Mouse (Mus musculus): ENCODE data around the gene Olfr130. TPM values are rescaled to one million over a fixed set of nuclear protein-coding genes. Genes with fewer than 3 reads are reported as not detected.

Olfr130 gene
- not detected in 2 replicates for polyA plus RNA-seq (2012; rRNA removed)

DNA sequence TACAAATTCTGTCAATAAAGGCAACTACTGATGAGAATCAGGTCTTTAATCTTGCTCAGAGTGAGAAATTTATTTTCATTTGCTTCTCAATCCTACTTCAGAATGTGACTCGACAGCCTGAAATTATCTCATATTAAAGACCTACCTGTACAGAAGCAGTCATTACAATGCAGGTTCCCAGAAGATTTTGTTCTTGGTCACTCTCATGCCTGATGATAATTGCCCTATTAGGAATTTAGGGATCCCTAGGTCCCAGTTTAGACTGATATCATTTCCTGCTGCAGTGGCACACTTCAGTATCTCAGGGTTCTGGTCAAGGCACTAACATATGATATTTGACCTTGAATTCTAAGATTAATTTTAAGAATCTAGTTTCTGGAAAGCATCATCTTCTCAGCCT lies at the start of gene Olfr130:
Gene Olfr130 (plus strand): TSS at position 301 of the 400 bp plus-strand sequence.

DNA sequence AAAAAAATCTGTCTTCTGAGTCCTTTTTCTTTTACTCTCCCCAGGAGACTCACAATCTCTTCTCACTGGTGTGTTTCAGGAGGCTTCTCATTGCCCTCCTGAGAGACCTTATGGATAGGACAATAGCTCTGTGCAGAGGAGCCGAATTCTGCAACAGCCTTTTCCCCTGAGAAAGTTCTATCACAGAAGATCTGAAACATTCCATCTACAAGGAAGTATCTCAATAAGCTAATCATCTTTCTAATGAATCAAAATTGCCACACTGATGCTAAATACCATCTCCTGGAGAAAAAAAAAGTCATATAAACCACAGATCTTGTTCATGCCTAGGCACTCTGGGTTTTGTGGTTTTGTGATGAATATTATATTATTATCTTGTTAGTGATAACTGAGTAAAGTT lies 3.7 kb upstream of the Olfr130 start, which contains the start of gene Olfr129:
Gene Olfr129 (minus strand): TSS at position 101 of the 400 bp plus-strand sequence.

DNA sequence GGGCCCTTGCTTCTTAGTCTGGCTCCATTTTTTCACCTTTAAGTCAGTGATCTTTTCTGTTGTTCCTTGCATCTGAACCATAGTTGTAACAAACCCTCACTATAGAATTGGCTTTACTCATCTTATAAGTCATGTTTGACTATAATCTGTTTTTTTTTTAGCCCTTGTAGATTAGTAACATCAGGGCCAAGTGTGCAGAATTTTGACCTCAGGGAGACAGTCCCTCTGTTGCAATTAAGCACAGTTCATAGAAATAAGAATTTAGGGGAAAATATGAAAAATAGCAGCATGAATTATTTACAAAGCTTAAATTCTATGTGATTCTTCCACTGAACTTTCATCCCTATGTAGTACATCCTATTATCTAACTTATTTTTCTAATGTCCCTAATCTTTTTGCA lies 24.9 kb downstream of the Olfr130 start, which contains the start of gene Olfr131:
Gene Olfr131 (minus strand): TSS at position 101 of the 400 bp plus-strand sequence.

Other genes starting within 250 kb of the Olfr130 start
- not detected in 2 replicates for gene Olfr125, start 231.0 kb upstream of the Olfr130 start, polyA plus RNA-seq (2012; rRNA removed)
- gene Olfr126, start 216.4 kb upstream of the Olfr130 start, polyA plus RNA-seq (2012; rRNA removed) = not detected in 2 replicates
- gene Olfr127, start 163.5 kb upstream of the Olfr130 start, polyA plus RNA-seq (2012; rRNA removed) = not detected in 2 replicates
- gene Olfr128, start 143.4 kb upstream of the Olfr130 start, polyA plus RNA-seq (2012; rRNA removed) = not detected in 2 replicates
- gene Olfr761, start 110.8 kb upstream of the Olfr130 start, polyA plus RNA-seq (2012; rRNA removed) = not detected in 2 replicates
- gene Olfr129, start 3.8 kb upstream of the Olfr130 start, polyA plus RNA-seq (2012; rRNA removed) = not detected in 2 replicates
- gene Olfr131, start 24.8 kb downstream of the Olfr130 start, polyA plus RNA-seq (2012; rRNA removed) = not detected in 2 replicates
- not detected in 2 replicates for gene Olfr132, start 70.6 kb downstream of the Olfr130 start, polyA plus RNA-seq (2012; rRNA removed)
- gene Olfr133, start 81.4 kb downstream of the Olfr130 start, polyA plus RNA-seq (2012; rRNA removed) = not detected in 2 replicates
- gene Olfr134, start 107.5 kb downstream of the Olfr130 start, polyA plus RNA-seq (2012; rRNA removed) = not detected in 2 replicates
- gene Olfr135, start 140.4 kb downstream of the Olfr130 start, polyA plus RNA-seq (2012; rRNA removed) = not detected in 2 replicates
- not detected in 2 replicates for gene Olfr138, start 197.1 kb downstream of the Olfr130 start, polyA plus RNA-seq (2012; rRNA removed)
- gene Olfr137, start 243.6 kb downstream of the Olfr130 start, polyA plus RNA-seq (2012; rRNA removed) = not detected in 2 replicates